Mouse (Mus musculus): ENCODE measurements around the gene Jak1.

Gene Jak1

DNA sequence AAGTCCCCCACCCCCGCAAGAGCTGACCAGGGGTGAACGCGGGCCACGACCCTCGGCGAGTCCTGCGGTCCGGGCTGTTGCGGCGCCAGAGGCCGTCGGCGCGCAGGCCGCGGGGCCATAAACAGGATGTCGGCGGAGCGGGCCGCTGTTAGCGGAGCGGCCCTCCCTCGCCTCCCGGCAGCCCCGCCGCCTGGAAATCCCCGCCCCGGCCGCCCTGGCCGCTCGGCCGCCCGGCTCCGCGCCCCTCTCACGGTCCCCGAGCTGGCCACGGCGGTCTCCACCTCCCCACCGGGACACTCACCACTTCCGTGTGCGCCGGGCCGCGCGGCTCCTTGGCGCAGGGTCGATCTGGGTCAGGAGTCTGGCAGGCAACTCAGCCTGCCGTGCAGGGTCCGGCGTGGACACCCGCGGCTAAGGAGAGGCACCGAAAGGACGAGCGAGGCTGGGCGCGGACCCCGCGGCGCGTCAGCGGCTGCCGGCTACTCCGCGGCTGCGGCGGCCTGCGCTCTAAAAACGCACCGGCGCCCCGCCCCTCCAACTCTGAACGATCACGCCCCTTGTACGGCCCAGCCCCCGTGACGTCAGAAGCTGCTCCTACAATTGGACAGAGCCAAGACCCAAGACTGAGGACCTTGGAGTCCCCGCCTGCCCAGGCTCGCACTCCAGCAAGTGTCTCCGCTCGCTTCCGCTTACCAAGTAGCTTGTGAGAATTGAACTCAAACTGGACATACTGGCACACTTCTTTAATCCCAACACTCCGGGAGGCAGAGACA, at the start of gene Jak1:
Gene Jak1 (minus strand): TSS at position 542 of the 773 bp plus-strand sequence.
- peak; percentile 98 for DNase-seq

DNA sequence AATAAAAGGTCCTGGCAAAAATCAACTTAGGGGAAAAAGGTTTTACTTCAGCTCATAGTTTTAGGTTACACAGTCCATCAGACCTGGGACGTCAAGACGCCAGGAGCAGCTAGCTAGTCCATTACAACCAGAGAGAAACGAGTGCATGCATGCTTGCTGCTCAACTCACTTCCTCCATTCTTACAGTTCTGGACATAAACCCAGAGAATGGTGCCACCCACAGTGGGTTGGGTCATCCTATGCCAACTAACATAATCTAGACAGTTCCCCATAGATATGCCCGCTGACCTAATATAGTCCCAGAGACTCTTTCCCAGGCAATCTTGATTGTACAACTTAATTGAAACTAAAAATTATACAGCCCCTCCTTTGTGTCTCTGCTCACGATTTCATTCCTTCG, 47.0 kb upstream of the Jak1 start:
- no peak for DNase-seq

DNA sequence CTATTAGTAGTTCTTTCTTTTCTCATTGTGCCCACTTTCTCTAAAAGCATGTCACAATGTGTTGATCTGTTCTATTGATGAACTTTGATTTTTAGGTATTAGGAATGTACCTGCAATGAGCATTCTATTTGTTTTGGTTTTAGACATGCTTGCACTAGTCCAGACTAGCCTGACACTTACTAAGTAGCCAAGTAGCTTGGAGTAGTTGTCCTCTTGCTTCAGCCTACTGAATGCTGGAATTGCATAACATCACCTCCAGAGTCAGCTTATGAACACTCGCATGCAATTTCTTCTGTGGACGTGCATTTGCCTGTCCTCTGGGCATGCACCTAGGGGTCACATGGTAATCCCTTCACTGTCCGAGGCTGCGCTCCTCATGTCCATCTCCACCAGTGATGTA, 43.1 kb upstream of the Jak1 start:
- no peak for DNase-seq

DNA sequence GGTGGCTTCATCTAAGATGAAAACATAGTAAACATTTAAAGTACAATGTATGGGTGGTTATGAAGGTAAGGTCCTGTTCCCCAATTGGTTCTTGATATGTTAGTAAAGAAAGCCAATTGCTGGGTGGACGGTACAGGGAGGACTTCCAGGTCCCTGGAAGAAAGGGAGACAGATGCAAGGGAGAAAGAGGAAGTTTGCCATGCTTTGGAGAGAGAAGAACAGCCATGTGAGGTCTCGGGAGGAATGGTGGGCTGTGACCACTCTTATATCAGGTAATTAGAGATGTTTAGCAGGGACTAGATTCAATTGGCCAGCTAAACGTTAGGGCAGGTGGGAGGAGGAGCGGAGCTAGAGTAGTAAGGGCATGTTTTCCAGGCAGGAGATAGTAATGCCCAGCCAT, 42.2 kb upstream of the Jak1 start:
- no peak for DNase-seq

DNA sequence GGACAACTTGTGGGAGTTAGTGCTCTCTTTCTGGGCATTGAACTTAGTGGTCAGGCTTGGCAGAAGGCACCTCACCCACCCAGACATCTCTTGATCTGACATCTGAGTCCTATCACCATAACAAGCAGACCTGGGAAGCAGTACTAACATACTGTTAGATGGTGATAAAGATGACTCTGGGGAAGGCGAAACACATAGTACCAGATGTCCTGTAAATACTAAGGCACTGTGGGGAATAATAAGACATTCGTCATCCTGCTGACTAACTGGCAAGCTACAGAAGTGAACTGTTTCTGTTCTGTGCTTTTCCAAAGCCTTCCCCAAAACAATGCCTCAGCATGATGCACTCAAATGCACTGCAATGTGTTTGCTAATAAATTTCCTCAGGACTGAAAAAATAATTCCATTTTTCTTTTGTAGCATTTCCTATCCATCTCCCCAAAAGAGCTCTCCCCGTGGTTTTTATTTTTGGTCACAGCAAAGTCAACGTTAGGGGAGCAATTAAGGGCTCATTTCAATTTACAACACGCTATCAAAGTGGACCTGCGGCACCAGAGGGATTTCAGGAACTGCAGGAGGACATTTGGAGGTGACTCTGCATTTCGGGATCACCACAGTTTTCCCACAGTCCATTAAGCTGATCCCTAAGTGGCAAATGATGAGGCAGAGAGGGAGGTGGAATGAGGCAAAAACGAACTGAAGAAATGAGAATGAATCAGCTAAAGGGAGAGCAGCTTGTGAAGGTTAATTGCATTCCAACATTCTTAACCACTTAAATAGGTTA, 41.2 kb upstream of the Jak1 start:
- no peak for DNase-seq

DNA sequence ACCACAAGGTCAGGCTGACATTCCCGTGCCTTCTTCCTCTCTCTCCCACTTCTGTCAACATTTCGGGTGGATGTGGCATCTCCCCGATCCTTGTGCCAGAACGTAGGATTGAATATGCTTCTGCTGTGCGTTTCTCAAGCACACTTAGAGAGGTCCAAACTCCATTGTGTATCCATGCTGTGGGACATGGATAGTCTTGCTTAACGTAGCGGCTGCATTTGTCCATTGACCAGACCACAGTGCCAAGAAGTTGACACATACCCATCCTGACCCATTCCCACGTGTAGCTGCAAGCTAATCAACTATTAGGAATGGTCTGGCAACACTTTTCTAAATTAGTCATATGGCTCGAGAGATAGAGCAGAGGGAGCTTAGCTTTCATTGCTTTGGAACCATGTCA, 40.0 kb upstream of the Jak1 start:
- DNase-seq, result no peak

DNA sequence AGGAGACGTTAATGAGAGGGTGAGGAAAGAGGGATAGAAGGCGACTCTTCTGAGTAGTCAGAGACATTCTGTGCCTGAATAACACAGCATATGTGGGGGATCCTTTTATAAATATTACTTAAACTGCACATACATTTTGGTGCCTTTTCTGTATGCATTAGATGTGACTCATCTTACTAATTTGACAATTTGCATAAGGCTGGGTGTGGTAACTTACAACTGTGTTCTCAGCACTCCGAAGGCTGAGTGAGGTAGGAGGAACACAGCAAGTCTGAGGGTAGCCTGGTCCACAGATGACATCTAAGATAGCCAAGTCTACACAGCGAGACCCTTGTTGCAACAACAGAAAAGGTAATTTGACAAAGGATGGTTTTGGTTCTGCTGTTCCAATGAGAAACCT, 39.0 kb upstream of the Jak1 start:
- no peak for DNase-seq

DNA sequence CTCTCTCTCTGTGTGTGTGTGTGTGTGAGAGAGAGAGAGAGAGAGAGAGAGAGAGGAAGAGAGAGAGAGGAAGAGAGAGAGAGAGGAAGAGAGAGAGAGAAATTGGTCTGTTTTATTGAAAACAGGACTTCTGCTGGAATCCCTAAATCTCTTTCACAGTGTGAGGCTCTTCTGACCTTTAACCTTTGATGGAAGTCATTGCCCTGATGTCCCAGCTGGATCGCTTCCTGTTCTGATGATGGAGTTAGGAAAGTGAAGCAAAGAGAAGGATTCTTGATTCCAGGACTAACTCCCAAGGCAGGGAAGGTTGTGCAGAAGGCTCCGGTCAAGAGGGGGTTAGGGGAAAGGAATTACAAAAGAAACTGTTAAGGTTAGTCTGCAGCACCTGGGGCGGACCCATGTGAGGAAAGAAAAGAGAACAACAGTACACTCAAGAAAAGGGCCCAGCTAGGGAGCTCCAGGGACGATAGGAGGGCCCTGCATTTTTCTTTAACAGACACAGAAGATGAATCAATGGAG, 35.4 kb upstream of the Jak1 start:
- no peak for DNase-seq

DNA sequence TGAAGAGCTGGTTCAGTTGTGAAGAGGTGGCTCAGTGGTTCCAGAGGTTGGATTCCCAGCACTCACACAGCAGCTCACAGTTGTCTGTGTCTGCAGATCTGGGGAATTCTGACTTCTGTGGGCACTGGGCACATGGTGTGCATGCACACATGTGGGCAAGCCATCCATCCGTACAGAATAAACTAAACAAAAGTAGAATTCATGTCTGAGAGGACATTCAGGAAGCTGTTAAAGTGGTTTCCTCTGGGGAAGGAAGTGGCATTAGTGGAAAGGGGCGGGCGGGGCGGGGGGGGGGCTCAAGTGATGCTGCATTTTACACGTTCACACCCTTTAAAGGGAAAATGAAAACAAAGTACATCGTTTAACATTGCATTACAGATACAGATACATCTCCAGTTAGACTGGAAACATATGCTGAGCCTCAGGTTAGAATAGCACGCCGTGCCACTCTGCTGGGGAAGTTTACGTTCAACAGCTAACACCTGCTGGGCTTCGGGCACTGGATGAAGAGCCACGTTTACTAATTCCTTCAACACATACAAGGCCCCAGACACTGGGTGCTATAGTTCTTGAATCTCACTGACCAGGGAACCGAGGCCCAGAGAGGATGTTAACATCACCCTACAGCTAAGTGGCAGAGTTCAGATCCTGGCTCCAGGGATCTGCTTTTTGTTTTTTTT, 33.4 kb upstream of the Jak1 start:
- DNase-seq, result no peak

DNA sequence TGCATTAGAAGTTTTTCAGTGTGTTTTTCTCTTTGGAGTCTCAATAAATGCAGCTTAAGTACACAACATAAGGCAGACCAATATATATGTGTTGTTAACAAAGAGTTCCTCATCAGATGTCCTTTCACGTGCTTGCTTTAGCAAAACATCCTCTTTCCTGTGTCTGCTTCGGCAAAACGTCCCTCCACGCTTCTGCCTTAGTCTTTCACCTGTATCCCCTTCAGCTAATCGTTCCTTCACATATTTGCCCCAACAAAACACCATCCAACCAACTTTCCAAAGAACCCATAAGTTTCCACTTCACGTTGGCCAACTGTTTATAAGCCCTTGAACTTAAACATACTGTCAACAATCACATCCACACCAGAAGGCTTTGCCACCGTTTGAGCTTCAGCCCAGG, 31.8 kb upstream of the Jak1 start:
- DNase-seq, result no peak

DNA sequence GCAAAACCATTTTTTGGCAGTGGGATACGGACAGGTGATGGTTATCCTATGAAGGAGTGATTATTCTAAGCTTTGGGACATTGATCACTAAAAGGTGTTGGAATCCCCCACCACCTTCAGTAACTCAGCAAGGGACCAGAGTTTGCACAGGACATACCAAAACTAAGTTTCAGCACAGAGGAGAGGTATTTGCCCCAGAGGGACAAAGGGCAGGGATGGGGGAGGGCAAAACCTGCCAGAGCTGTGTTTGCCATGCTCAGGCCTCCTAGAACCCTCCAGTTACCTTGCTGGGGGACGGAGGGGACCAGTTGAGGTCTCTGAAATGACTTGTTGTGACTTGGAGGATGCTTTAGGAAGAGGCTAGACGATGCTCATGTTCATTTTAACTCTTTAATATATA, 30.7 kb upstream of the Jak1 start:
- no peak for DNase-seq

DNA sequence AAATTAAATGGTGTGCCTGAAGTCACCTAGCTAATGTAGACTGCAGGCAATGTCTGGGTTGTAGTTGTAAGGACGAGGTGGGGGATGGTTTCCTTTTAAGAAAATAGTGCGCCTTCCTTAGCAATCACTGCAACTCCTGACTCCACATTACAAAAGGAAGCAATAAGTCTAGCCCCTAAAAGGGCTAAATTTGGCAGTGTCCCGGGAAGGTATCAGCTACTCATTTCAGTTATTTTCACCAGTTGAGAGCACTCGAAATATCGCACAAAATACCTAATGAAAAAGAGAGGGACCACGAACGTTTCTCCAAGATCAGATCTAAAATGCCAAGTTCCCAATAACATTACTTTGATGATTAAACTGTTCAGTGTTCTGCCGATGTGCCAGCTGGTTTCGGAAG, 28.6 kb upstream of the Jak1 start:
- DNase-seq, result no peak

DNA sequence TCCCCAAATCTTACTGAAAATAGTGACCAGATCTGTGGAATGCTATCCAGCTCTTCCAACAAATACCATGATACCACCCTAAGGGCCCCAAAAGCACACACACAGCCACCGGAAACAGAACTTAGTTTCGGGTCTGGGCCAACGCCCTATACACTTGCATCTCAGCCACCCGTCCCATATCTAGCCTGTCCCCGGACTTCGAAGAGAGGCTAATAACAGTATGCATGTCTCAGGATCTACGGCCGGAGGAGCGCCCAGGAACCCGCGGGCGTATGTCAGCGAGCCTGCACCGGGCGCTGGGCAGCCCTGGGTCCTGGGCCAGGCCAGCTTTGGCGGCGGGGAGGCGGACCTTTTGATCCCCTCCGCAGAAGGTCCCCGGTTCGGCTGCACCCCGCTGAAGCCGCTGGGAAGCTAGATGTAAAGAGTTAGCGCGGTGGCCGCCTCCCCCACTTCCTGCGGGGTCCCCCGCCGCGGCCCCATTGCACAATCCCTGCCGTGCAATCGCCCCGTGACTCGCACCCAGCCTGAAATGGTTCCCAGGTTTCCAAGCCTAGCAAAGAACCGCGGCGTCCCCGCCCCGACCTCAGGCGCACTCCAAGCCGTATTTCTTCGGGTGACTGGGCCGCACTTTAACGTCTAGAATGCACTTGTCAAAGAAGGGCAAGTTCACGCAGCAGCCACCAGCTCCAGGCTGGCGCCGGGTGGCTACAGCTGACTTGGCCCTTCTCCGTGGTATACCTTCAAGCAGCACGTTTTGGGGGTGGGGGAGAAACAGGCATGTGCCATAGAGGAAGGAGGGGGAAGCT, 27.9 kb upstream of the Jak1 start:
- DNase-seq, result peak; percentile 61

DNA sequence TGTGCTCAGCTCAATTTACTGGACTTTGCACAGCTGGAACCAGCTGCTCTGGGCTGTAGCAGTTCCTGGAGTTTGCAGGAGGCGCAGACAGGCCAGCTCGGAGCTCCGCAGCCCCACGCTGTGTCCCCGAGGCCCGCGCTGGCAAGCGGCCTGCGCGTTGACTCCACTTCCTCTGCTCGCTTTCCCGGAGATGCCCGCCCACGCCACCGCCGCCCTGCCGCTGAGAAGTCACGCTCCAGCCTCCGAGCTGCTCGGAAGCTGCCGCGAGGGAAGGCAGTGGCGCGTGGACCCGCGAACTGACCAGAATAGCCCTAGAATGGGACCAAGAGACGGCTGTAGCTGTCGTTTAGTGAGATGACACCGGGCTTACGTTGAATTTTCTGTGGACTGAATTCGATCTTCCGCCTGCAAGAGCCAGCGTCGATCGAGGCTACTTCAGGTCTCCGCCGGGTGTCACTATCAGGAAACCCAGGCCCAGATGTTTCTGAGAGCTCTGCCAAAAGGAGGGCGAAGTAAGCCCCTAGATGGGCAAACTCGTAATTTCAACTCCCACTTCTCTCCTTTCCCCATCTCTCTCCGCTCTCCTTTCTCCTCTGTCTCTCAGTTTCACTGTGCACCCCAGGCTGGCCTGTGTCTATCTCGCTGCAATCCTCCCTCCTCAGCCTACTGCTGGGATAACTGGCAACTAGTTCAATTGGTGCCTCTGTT, 27.1 kb upstream of the Jak1 start:
- DNase-seq, result peak; percentile 68

DNA sequence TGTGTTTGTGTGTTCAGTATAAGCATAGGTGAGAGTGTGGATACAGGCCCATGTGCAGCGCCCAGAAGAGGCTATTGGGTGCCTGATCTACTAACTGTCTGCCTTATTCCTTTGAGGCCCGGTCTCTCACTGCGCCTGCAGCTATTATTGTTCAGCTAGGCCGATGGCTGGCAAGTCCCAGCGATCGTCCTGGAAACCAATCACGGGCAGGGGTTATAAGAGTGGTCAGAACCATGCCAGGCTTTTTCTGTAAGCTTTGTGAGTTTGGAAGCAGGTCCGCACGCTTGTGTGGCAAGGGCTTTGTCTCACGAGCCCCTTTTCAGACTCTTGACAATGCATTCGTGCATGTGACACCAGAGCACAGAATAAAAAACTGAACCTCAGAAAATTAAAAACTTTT, 23.2 kb upstream of the Jak1 start:
- DNase-seq, result no peak

DNA sequence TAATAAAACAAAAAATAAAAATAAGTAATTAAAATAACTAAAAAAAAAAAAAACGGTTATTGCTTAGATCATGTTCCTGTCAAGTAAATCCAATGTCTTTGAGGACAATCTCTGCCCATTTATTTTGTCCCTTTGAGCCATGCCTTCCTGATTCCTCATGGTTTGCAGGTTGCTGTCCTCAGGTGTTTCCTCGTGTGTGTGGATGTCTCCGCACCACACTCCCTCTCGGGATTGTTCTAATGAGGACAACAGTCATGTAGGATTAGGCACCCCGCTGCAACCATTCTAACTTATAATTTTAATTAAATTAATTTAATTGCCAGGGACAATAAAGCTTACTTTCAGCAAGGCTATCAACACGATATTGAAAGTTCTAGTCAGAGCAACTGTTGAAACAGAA, 21.5 kb upstream of the Jak1 start:
- DNase-seq, result no peak

DNA sequence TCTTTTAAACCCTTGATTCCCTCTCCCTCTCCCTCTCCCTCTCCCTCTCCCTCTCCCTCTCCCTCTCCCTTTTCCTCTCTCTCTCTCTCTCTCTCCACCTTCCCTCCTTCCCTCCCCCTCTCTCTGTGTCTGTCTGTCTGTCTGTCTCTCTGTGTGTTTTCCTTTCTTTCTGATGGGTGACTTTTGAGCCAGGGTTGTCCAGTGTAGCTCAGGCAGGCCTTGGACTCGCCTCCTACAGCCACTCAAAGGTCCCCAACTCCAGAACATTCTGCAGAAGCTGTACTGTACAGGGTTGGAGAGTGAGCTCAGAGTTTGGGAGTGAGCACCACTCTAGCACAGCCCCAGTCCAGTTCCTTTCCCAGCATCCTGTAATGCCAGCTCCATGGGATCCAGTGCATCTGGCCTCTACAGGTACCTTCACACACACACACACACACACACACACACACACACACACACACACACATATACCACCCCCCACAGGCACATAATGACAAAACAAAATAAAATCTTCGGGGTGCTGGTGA, 20.9 kb upstream of the Jak1 start:
- DNase-seq, result no peak

DNA sequence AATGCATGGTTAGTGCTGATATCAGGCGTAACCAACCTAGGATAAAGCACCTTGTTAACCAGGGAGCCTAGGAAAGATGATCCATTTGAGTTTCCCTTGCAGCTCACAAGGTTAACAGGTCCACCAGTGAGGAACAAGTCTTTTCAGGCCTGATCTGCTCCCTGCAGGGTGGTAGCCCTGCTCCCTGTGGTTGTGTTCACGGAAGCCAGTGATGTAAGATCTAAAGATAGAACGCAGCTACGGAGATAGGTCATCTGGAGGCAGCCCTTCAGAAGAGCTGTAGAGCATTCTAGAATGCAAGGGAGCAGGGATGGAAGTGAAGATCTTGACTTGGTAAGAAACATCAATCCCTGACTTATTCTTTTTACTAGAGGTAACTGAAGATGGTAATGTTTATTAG, 18.9 kb upstream of the Jak1 start:
- no peak for DNase-seq

DNA sequence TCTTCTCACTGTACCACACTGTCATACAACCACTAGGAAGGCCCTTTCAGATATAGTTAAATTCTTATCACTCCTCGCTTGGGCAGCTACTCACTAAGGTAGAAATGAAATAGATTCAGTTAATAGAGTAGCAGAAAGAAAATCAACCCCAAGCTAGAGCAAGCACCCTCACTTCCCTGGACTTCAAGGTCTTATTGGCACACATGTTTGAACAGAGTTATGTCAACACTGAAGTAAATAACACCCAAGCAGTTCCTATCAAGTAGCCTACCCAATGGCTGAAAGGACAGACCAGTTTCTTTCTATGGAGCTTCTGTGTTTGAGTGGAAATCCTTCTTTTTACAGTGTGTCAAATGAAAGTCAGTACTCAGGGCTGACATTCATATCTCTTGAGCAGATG, 17.2 kb upstream of the Jak1 start:
- DNase-seq, result no peak

DNA sequence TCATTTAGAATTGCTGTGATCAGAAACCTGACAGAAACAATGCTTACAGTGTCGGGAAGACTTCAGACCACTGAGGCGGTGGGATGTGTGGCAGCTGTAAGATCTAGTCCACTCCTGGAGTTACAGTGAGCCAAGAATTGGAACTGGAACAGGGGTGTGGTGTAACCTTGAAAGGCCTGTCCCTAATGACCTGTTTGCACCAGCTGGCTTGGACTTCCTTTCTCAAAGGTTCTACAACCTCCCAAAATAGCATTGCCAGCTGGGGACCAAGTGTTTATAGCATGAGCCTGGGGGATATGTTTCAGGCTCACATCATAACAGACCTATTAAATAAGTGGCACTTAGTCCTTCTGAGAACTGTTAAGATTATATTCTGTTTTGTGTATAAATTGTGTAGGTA, 15.0 kb upstream of the Jak1 start:
- DNase-seq, result no peak

DNA sequence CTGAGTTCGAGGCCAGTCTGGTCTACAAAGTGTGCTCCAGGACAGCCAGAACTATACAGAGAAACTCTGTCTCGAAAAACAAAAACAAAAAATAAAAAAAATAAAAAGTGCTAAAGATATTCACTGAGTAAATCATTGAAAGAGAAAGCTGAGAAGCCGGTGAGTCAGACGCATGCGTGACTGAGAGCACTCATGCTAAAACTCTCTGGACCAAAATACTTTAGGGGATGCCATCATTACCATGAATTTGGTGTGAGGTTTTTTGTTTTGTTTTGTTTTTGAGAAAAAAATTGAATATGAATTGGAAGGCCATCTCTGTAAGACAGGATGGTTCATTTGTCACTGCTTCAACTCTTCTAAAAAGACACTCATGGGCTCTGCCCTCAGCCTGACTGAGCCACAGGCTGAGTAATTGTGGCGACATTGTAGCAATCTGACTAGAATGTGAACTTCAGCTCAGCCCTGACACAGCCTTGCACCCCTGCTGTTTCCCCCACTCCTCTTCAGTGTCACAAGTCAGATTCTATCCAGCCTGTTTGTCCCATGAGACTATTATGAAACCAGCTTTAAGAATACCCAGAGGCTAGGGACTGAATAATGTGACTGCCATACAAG, 11.5 kb upstream of the Jak1 start:
- DNase-seq, result no peak

DNA sequence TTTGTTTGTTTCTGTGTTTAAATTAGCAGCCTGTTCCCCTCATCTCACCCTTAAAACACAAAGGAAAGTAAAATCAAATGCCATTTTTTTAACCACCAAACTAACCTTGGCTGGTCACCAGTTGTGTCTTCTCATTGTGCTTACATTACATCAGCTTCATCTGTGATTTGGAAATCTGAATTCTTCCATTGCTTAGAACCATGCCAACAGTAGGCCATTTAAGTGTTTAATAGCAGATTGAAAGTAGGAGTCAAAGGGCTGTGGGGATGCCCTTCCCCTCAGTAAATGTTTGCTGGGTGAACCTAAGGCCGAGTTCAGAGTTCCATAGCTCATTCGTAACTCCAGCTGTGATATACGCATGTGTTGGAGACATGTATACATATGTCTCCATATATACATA, 10.8 kb upstream of the Jak1 start:
- DNase-seq, result no peak

Data from retina, postnatal 1 day (tissue).